Mouse (Mus musculus): ENCODE measurements around the gene Gm21954. TPM values are rescaled to one million over a fixed set of nuclear protein-coding genes. Genes with fewer than 3 reads are reported as not detected.

Gm21954 gene
- total RNA-seq, 2 experiments from 2014 or later: not detected

DNA sequence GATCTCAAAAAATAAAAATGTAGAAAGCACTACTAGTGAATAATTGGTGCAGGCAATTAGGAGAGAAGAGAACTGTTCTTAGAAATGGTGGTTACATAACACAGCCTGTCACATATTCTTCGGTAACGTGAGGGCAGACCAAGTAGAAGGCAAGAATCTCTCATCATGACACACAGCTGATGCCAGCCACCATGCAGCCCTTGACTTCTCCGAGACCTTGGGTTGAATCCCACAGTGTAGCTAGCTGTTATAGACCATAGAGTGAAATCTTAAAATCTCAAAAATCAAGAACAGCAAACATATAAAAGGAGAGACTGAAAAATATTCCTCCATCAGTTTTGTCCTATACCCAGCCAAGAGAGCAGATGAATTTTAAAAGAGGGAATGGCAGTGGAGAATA, 40.8 kb downstream of the Gm21954 start:
- intact Hi-C loops (cut with DNase I): no loop called here
- DNase-seq (ENCODE audit: low spot score in 2 of 2): no peak

DNA sequence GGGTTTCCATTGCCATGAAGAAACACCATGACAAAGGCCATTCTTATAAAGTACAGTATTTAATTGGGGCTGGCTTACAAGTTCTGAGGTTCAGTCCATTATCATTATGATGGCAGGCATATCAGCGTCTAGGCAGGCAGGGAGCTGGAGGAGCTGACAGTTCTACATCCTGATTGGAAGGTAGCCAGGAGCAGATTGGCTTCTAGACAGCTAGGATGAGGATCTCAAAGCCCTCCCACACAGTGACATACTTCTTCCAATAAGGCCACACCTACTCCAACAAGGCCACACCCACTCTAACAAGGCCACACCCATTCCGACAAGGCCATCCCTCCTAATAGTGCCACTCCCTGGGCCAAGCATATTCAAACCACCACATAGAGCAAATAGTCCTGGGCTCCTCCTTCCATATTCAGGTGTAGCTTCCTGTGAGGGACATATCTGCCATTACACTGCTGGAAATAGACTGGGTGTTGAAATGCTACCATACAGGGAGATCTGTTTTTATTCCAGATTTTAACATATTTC, 41.9 kb downstream of the Gm21954 start:
- intact Hi-C loops (cut with DNase I): no loop called here
- no peak for DNase-seq (ENCODE audit: low spot score in 2 of 2)

DNA sequence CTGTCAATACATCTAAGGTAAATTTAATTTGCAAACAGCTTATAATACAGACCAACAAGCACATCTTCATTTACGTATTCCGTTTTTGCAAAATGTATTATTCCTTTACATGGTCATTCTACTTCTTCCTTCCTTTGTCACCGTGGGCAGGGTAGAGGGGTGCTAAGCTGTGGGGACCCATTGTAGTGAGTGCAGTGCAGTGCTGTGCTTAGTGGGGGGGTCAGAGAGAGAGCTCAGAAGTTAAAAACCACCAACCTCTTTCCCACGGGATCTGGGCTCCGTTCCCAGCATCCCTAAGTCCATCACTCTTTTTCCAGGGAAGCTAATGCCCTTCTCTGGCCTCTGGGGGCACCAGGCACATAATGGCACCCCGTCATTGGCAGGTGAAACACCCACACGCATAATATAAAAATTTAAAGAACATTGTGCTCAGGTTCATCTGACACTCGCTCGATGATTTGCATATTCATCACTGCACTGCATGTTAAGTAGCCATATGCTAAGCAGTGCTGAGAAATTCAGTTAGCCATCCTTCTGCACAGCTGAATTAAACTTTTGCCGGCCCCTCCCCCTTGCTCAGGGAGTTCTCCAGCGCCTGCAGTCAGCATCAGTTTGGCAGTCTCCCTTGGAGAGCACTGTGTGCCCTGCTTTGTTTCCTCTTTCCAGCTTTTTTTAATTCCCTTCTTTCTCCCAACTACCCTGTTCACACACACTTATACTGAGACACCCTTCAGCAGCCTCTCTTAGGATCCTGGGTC, 48.2 kb downstream of the Gm21954 start:
- intact Hi-C loops (cut with DNase I): no loop called here
- peak; percentile 76 for DNase-seq (ENCODE audit: low spot score in 2 of 2)

DNA sequence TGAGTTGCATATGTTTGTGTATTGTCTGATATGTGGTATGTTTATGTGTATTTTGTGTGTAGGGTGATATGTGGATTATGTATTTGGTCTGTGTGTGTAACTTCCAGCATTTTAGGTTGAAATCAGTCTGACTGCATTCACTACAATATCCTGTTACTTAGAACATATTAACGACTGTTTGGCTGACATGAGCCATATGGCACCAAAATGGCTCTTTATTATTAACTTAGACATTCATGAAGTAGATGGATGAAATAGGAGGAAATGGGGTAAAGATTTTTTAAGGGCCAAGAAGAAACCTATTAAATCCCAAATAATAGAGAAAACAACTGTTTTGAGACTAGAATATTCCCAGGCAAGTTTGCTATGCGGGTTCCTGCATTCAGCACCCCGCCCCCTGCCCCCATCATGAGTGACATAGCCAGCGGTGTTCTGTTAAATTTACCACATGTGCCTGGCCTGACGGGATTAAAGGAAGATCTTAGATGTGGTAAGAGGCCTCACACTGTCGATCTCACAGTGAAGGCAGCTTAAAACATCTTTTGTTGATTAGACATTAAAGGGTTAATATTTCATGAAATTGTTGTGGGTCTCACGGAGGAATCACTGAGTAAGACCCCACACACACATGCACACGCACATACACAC, 51.5 kb downstream of the Gm21954 start:
- intact Hi-C loops (cut with DNase I): no loop called here
- DNase-seq (ENCODE audit: low spot score in 2 of 2): no peak

DNA sequence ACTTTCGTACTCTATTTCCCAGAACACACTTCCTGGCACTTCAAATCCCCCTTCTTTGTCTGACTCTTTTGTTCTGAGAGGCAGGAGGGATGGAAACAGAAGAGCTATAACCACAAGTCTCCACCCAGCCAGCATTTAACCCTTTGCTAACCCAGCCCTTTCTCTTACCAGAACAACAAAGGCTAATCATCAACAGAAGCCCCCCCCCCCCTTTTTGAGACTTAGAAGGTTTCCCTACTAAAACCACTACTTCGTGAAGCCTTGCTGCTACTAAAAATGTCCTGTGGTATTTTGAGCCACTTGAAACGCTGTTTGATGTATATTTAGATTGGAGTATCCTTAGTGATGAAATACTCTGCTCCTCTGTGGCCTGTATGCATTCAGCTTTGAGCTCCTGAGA, 52.7 kb downstream of the Gm21954 start:
- no peak for DNase-seq (ENCODE audit: low spot score in 2 of 2)
- intact Hi-C loops (cut with DNase I): no loop called here

DNA sequence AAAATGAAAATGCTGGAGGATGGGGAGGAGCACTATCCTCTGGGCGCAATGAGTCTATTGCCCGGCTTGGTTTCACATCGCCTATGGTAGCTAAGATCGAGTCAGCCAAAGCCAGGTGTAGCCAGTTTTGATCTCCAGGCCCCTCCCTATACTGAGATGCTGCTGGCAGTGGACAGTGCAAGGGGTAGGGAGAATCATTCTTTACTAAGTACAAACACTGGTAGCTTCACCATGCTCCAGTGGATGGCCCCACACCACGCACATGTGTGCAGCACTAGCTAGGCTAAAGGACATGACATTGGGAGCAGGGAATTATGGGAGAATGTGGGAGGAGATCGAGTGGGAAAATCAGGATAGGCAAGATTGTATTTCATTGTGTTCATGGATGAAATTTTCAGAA, 53.2 kb downstream of the Gm21954 start:
- DNase-seq (ENCODE audit: low spot score in 2 of 2): no peak
- intact Hi-C loops (cut with DNase I): no loop called here

DNA sequence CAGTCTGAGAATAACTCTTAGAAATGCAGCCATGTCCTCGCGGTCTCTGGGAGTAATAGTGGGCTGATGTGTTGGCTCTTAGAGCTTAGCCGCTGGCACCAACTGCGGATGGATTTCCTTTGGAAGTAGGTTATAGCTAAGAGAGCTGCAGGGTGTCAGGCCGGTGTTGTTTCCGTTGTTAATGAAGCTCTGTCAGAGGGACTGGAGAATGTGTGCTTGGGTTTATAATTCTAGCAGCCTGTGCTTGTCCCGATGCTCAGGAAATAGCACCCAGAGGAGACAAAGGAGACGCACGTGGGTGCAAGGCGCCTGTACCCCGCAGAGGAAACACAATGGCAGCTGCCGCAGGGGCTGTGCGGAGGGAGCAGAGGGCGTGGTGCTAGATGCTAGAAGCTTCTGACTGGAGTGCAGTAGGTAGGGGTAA, 56.5 kb downstream of the Gm21954 start:
- peak; percentile 80 to 87 for DNase-seq (ENCODE audit: low spot score in 2 of 2)
- intact Hi-C loops (cut with DNase I): loop anchor here (2.0 kb wide), 1 partner anchor 47 kb away; no protein-coding TSS in a partner anchor

Other genes starting within 250 kb of the Gm21954 start
- 100 to 1,000 TPM; 877 to 948 TPM for gene Dclk1, start 229.8 kb downstream of the Gm21954 start, total RNA-seq (2021)

All from left cerebral cortex, postnatal 36 days (tissue).